ENCODE assay signal across 10 mouse cellular contexts in genomic region chr6:39848766-39849165, GRCm38 (mm10). TPM values are rescaled to one million over a fixed set of nuclear protein-coding genes. Genes with fewer than 3 reads are reported as not detected.
DNase-seq lines count a peak whose midpoint lies in the region; ATAC-seq and TF ChIP-seq lines count a peak whose summit lies in the region.
"Had no signal": no experiment of that assay in that cellular context is flagged by ENCODE, and none has a peak within 500 bp of the region (broad histone marks: within the 10 kb centered on the region; RNA-seq: fewer than 3 reads in every experiment).

No protein-coding gene starts in this region.

- no peak overlapping the region for H3K9ac ChIP-seq in lung, postnatal 0 days (replicated peaks; ENCODE audit: low read depth)

- TF ChIP-seq CTCF in lung, postnatal 0 days (IDR thresholded peaks at IDR 0.05), result peak; percentile 56

- H3K27me3 ChIP-seq in lung, postnatal 0 days (replicated peaks; ENCODE audit: insufficient read depth, low read length), result no peaks in the 10 kb centered on the region
- H3K27me3 ChIP-seq in myocyte (ENCODE audit: control insufficient read depth, insufficient read depth, insufficient read length), result peaks cover 7% of the 10 kb centered on the region

- H3K79me2 ChIP-seq in myocyte (ENCODE audit: control insufficient read depth, insufficient read depth), result no peaks in the 10 kb centered on the region

- no peaks in the 10 kb centered on the region for H3K36me3 ChIP-seq in lung, postnatal 0 days (ENCODE audit: insufficient read depth, low read length)
- no peaks in the 10 kb centered on the region for H3K36me3 ChIP-seq in myocyte (ENCODE audit: control insufficient read depth, insufficient read depth)

- WGBS in lung, postnatal 0 days, result 31% methylated on average over 7 of the region's 7 CpGs

- no peaks in the 10 kb centered on the region for H3K9me3 ChIP-seq in lung, postnatal 0 days (ENCODE audit: low read length)

- no peak overlapping the region for H3ac ChIP-seq in myocyte (ENCODE audit: control insufficient read depth, insufficient read length)

- ATAC-seq in frontal cortex, adult (ENCODE audit: low TSS enrichment), result peak; percentile 60; the same call in 1 of the 2 replicates
- ATAC-seq in lung, postnatal 0 days, result no peak

- no peak overlapping the region for H3K27ac ChIP-seq in lung, postnatal 0 days (ENCODE audit: low read length)

- DNase-seq in frontal cortex, postnatal 10 days (ENCODE audit: low spot score in 2 of 2), result no peak
- no peak for DNase-seq in lung, postnatal 0 days (ENCODE audit: low spot score)
- DNase-seq in lung, postnatal 10 days, result no peak
- peak; percentile 20 to 38 for DNase-seq in adrenal gland, postnatal 36 days
- no peak for DNase-seq in neural tube, embryonic 10.5 days (ENCODE audit: extremely low spot score, low spot score)
- no peak for DNase-seq in gastrocnemius, adult 8-10 months (ENCODE audit: low spot score in 2 of 2)
- DNase-seq: heart, postnatal 36 days had no signal

- no peak overlapping the region for H3K4me3 ChIP-seq in lung, postnatal 0 days (ENCODE audit: low read depth, low read length)
- H3K4me3 ChIP-seq in myocyte, result no peak overlapping the region
- H3K4me3 ChIP-seq: erythroblast, embryonic 14.5 days had no signal

- TF ChIP-seq EP300 in lung, postnatal 0 days (IDR thresholded peaks at IDR 0.05), result no peak

- no peaks in the 10 kb centered on the region for H3K4me1 ChIP-seq in lung, postnatal 0 days (ENCODE audit: insufficient read depth, low read depth, low read length)

- no peak overlapping the region for H3K4me2 ChIP-seq in lung, postnatal 0 days (replicated peaks; ENCODE audit: low read depth, low read length)
- no peak overlapping the region for H3K4me2 ChIP-seq in myocyte (ENCODE audit: low read depth)

- no peak for TF ChIP-seq POLR2A in myocyte (IDR thresholded peaks at IDR 0.05; ENCODE audit: insufficient read length, low read depth)

TF ChIP-seq in myocyte, 11 proteins besides CTCF, POLR2A, EP300 and RAD21:
- TF ChIP-seq TCF3 (IDR thresholded peaks at IDR 0.05; ENCODE audit: insufficient read length, low read depth) (no peak), REST (IDR thresholded peaks at IDR 0.05; ENCODE audit: insufficient read depth, insufficient read length) (peak; percentile 57), MYOD1 (IDR thresholded peaks at IDR 0.05; ENCODE audit: control insufficient read depth in 1 of 3, insufficient read length in 2 of 3, low read depth in 2 of 3) (no peak), TCF12 (IDR thresholded peaks at IDR 0.05; ENCODE audit: insufficient read depth, poor library complexity, severe bottlenecking) (no peak), MYOG (IDR thresholded peaks at IDR 0.05; ENCODE audit: control insufficient read depth in 1 of 3, insufficient read depth in 1 of 3, insufficient read length in 2 of 3, low read depth in 2 of 3) (no peak), SRF (IDR thresholded peaks at IDR 0.05; ENCODE audit: control insufficient read depth, insufficient read length, low read depth) (no peak)

RNA-seq across cellular contexts. Expression of gene Tmem178b, which starts 24.3 kb away (rescaled TPM):
- 0.10 and 0.24 TPM in 2 replicates for polyA plus RNA-seq in lung, postnatal 0 days (2015; fragmentation: Nextera tagmentation; extraction: Ambion mirVana)
- total RNA-seq in adrenal gland, postnatal 36 days (2021), result 10 to 100 TPM; 10.5 to 26.1 TPM
- polyA plus RNA-seq in myocyte (2012; fragmentation: generic; extraction: Trizol), result 0.02 TPM
- 1 to 10 TPM in 1 of 4 experiments, under 1 TPM in 3; 0.34 to 1.1 (median 0.47) TPM for total RNA-seq in gastrocnemius, adult 8-10 months (2022)
- polyA plus RNA-seq: erythroblast, embryonic 14.5 days had no signal

RNA-seq across cellular contexts. Expression of gene Mrps33, which starts 38.0 kb away (rescaled TPM):
- polyA plus RNA-seq in lung, postnatal 0 days (2015; fragmentation: Nextera tagmentation; extraction: Ambion mirVana), result 116 and 124 TPM in 2 replicates
- total RNA-seq in adrenal gland, postnatal 36 days (2021), result 10 to 100 TPM; 71.1 to 84.6 TPM
- polyA plus RNA-seq in myocyte (2012; fragmentation: generic; extraction: Trizol), result 113 TPM
- total RNA-seq in gastrocnemius, adult 8-10 months (2022), result 10 to 100 TPM; 53.7 to 60.8 (median 56.4) TPM

Comparison
In these comparisons a context has a peak if more than half of its experiments do, and no peak if none do; other contexts are left out.
1. DNase-seq: peak in adrenal gland, postnatal 36 days (2 of 2); none in frontal cortex, postnatal 10 days (0 of 2), lung, postnatal 0 days (single experiment), lung, postnatal 10 days (single experiment), neural tube, embryonic 10.5 days (single experiment) and gastrocnemius, adult 8-10 months (0 of 2).
2. RNA of gene Tmem178b, which starts 24.3 kb away (total RNA-seq): 10.5 to 26.1 TPM in adrenal gland, postnatal 36 days; 0.34 to 1.1 TPM in gastrocnemius, adult 8-10 months; every median in the first group is over 4 times any median in the second.